Mouse (Mus musculus) cortical plate, adult 2 months (tissue): ENCODE results near the gene Cdkn1b.

Source experiments
- CTCF ChIP-seq: fragments of 200-500 bp; IDR thresholded peaks from 2 replicates; pipeline ENCODE4 v1.5.1; 2011; ENCODE audit warnings: mild to moderate bottlenecking, control low read depth, low read length; ENCODE audit not compliant: insufficient read depth; ENCODE audit errors: extremely low read depth
- POLR2A ChIP-seq: fragments of 200-500 bp; IDR thresholded peaks from 2 replicates; pipeline ENCODE4 v1.6.1; 2011; ENCODE audit warnings: mild to moderate bottlenecking, low read length, control low read depth; ENCODE audit not compliant: insufficient read depth; ENCODE audit errors: extremely low read depth

- TF ChIP-seq CTCF: no peak
- no peak for TF ChIP-seq POLR2A
These were observed 36.5 kb upstream of the Cdkn1b start for GRCm38 (mm10) chr6:134883661-134884060.
